Mouse (Mus musculus): Measurements from ENCODE around the gene Pla2g4b. TPM values are rescaled to one million over a fixed set of nuclear protein-coding genes. Genes with fewer than 3 reads are reported as not detected.

The Pla2g4b gene
- polyA plus RNA-seq, 1 experiment: 8.3 TPM

DNA sequence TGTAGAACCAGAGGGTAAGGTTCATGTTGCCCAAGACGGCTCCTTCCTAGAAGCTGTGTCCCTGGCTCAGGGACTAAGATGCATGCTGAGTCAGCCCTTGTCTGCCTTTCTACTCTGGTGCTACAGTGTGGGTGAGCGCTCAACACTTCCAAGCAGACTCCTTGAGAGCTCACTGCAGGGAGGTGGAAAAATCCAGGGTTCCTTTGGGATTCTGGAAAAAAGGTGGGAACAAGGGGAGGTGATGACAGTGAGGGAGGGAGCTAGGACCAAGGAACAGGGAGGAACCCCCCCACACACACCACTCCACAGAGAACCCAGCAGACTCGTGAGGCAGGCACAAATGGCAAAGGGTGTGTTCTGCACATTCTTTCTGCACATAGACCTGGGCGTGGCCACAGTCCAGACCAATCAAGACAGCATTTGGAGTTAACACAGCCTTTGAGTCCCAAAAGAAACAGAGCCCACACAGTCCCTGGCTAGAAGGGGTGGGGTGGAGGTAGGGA lies 10.9 kb downstream of the Pla2g4b start:
- Histone ChIP-seq H3K9me3 (replicated peaks; ENCODE audit: control insufficient read depth, insufficient read depth, low read length, poor library complexity, severe bottlenecking) (no peaks in the 10 kb centered on the region), H3K27me3 (ENCODE audit: control insufficient read depth, insufficient read depth, low read length, poor library complexity, severe bottlenecking) (no peaks in the 10 kb centered on the region), H3K4me1 (ENCODE audit: control insufficient read depth, insufficient read depth, low read length) (peaks cover 3% of the 10 kb centered on the region), H3K9ac (ENCODE audit: low read depth, poor library complexity, severe bottlenecking) (no peak overlapping the region), H3K4me3 (ENCODE audit: low read depth, low read length) (no peak overlapping the region), H3K27ac (ENCODE audit: insufficient read depth, low read length) (no peak overlapping the region), H3K36me3 (ENCODE audit: control insufficient read depth, insufficient read depth, low read length, poor library complexity, severe bottlenecking) (no peaks in the 10 kb centered on the region)
- TF ChIP-seq CTCF (IDR thresholded peaks at IDR 0.05; ENCODE audit: low read depth, low read length): no peak
- TF ChIP-seq EP300 (IDR thresholded peaks at IDR 0.05; ENCODE audit: insufficient read depth, low read depth, low read length): no peak
- TF ChIP-seq POLR2A (IDR thresholded peaks at IDR 0.05; ENCODE audit: insufficient read depth, low read length): no peak

DNA sequence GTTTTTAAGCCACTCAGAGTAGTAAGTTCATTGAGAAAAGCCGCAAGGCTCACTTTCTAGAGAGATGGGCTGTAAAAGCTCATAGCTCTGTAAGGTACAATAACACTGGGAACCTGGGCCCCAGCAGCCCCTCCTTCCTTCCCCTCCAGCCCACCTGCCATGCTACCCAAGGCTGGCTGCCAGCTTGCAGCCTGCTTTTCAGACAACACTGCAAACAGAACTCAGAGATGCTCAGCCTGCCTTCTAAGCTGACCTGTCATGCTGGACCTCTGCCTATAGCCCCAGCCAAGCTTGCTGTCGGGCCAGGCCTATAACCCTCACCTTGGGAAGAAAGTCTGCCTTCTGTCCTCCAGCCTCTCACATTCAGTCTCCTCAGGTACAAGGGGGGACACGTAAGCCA lies 11.5 kb downstream of the Pla2g4b start:
- no peaks in the 10 kb centered on the region for H3K36me3 ChIP-seq (ENCODE audit: control insufficient read depth, insufficient read depth, low read length, poor library complexity, severe bottlenecking)
- peaks cover 3% of the 10 kb centered on the region for H3K4me1 ChIP-seq (ENCODE audit: control insufficient read depth, insufficient read depth, low read length)
- TF ChIP-seq CTCF (IDR thresholded peaks at IDR 0.05; ENCODE audit: low read depth, low read length) (no peak), EP300 (IDR thresholded peaks at IDR 0.05; ENCODE audit: insufficient read depth, low read depth, low read length) (no peak)
- no peak overlapping the region for H3K4me3 ChIP-seq (ENCODE audit: low read depth, low read length)
- no peak overlapping the region for H3K9ac ChIP-seq (ENCODE audit: low read depth, poor library complexity, severe bottlenecking)
- H3K9me3 ChIP-seq (replicated peaks; ENCODE audit: control insufficient read depth, insufficient read depth, low read length, poor library complexity, severe bottlenecking): no peaks in the 10 kb centered on the region
- H3K27ac ChIP-seq (ENCODE audit: insufficient read depth, low read length): no peak overlapping the region
- no peaks in the 10 kb centered on the region for H3K27me3 ChIP-seq (ENCODE audit: control insufficient read depth, insufficient read depth, low read length, poor library complexity, severe bottlenecking)

DNA sequence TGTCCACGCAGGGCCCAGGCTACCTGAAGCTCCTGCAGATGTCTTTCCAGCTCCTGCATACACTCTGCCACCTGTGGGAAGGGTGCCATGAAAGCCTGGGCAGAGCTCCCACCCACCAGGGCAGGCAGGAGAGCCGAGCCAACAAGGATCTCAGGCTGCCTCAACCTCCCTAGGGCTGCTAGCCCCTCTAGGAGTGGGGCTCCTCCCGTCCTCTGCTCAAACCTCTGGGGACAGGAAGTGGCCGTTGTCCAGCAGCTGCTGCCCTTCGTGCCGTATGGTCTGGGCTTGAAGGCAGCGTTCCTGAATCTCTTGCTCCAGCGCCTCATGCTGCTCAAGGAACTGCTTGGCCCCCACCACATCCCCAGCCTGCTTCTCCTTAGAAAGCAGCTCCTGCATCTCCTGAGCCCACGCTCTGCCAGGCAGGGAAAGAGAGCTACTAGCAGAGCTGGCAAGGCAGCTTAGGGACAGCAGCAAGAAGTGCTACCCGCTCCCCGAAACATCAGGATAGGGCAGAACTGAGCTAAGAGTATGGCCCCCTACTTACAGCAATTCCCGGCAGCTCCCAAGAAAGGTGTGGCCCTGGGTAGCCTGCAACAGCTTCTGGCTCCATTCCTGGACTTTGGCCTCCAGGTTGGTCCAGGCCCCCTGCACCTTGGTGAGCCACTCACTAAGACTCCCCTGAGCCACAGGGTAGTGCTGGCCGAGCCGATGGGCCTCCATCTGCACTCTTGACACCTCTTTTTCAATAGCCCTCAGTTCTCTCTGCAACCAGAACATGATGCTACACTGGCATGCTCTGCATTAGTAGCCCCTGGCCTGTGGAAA lies 13.5 kb downstream of the Pla2g4b start:
- Histone ChIP-seq H3K36me3 (ENCODE audit: control insufficient read depth, insufficient read depth, low read length, poor library complexity, severe bottlenecking) (no peaks in the 10 kb centered on the region), H3K9me3 (replicated peaks; ENCODE audit: control insufficient read depth, insufficient read depth, low read length, poor library complexity, severe bottlenecking) (no peaks in the 10 kb centered on the region), H3K27ac (ENCODE audit: insufficient read depth, low read length) (no peak overlapping the region), H3K9ac (ENCODE audit: low read depth, poor library complexity, severe bottlenecking) (no peak overlapping the region), H3K27me3 (ENCODE audit: control insufficient read depth, insufficient read depth, low read length, poor library complexity, severe bottlenecking) (no peaks in the 10 kb centered on the region), H3K4me1 (ENCODE audit: control insufficient read depth, insufficient read depth, low read length) (peaks cover 3% of the 10 kb centered on the region), H3K4me3 (ENCODE audit: low read depth, low read length) (no peak overlapping the region)
- TF ChIP-seq POLR2A (IDR thresholded peaks at IDR 0.05; ENCODE audit: insufficient read depth, low read length) (no peak), EP300 (IDR thresholded peaks at IDR 0.05; ENCODE audit: insufficient read depth, low read depth, low read length) (no peak), CTCF (IDR thresholded peaks at IDR 0.05; ENCODE audit: low read depth, low read length) (no peak)

DNA sequence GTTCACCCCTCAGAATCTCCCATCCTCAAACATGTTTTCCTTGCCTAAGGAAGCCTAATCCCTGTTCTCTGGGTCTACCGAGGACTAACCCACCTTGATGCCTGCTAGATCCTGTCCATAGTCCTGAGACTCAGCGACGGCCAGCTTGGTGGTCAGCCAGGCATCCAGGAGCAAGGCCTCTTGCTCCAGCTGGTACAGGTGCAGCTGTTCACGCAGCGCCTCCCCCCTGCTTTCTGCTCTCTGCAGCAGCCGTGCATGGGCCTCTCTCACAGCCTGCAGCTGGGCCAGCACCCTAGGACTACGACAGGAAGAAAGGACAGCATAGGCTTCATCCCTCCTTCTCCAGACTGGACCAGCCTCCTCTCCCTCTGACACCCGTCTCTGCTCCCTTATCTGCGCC lies 15.0 kb downstream of the Pla2g4b start:
- Histone ChIP-seq H3K36me3 (ENCODE audit: control insufficient read depth, insufficient read depth, low read length, poor library complexity, severe bottlenecking) (no peaks in the 10 kb centered on the region), H3K27ac (ENCODE audit: insufficient read depth, low read length) (no peak overlapping the region), H3K9me3 (replicated peaks; ENCODE audit: control insufficient read depth, insufficient read depth, low read length, poor library complexity, severe bottlenecking) (no peaks in the 10 kb centered on the region), H3K4me1 (ENCODE audit: control insufficient read depth, insufficient read depth, low read length) (peaks cover 3% of the 10 kb centered on the region), H3K4me3 (ENCODE audit: low read depth, low read length) (no peak overlapping the region), H3K27me3 (ENCODE audit: control insufficient read depth, insufficient read depth, low read length, poor library complexity, severe bottlenecking) (no peaks in the 10 kb centered on the region), H3K9ac (ENCODE audit: low read depth, poor library complexity, severe bottlenecking) (no peak overlapping the region)
- TF ChIP-seq CTCF (IDR thresholded peaks at IDR 0.05; ENCODE audit: low read depth, low read length) (no peak), EP300 (IDR thresholded peaks at IDR 0.05; ENCODE audit: insufficient read depth, low read depth, low read length) (no peak), POLR2A (IDR thresholded peaks at IDR 0.05; ENCODE audit: insufficient read depth, low read length) (no peak)

DNA sequence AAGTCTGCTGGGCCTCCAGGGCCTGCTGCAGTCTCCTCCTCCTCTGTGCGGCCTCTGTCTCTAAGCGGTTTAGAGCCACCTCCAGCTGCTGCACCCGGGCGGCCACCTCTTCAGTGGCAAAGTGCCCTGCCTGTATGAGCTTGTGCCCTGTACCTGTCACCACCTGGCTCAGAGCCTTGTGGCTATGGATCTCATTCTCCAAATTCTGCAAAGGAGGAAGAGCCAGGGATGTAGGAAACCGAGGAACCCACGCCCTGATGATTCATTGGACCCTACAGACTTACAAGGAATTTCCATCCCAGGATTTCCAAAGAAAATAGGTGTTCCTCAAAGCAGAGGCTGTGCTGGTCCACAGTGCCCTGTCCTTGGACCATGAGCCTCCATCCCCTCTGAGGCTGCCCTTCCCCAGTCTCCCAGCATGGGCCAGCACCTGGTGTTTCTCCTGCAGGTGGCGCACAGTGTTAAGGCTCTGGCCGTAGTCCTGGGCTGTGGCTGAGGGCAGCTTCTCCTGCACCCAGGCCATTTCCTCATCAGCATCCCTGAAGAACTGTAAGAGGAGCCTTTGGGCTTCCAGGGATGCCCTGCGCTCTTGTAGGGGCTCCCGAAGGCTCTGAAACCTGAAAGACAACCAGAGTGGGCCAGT lies 16.5 kb downstream of the Pla2g4b start:
- Histone ChIP-seq H3K9ac (ENCODE audit: low read depth, poor library complexity, severe bottlenecking) (no peak overlapping the region), H3K4me3 (ENCODE audit: low read depth, low read length) (no peak overlapping the region), H3K9me3 (replicated peaks; ENCODE audit: control insufficient read depth, insufficient read depth, low read length, poor library complexity, severe bottlenecking) (no peaks in the 10 kb centered on the region), H3K27me3 (ENCODE audit: control insufficient read depth, insufficient read depth, low read length, poor library complexity, severe bottlenecking) (no peaks in the 10 kb centered on the region), H3K36me3 (ENCODE audit: control insufficient read depth, insufficient read depth, low read length, poor library complexity, severe bottlenecking) (no peaks in the 10 kb centered on the region), H3K27ac (ENCODE audit: insufficient read depth, low read length) (no peak overlapping the region), H3K4me1 (ENCODE audit: control insufficient read depth, insufficient read depth, low read length) (no peaks in the 10 kb centered on the region)
- TF ChIP-seq POLR2A (IDR thresholded peaks at IDR 0.05; ENCODE audit: insufficient read depth, low read length): no peak
- no peak for TF ChIP-seq EP300 (IDR thresholded peaks at IDR 0.05; ENCODE audit: insufficient read depth, low read depth, low read length)
- peak; percentile 85 for TF ChIP-seq CTCF (IDR thresholded peaks at IDR 0.05; ENCODE audit: low read depth, low read length)

DNA sequence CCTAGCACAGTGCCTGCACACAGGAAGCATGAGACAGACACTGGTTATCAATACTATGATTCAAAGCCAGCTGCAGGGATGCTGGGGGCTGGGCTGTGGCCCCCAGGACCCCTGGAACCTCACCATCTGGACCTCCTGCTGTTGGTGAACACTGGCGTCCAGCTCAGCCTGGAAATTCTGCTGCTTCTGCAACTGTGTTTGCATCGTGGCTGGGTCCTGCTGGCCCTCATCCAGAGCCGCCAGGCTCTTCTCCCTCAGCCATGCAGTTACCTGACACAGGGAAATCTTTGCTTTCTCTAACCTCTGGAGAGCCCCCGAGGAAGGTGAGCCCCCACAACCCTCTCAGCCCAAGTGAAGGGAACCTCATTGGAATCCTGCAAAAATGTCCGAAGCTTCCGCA lies 18.2 kb downstream of the Pla2g4b start:
- no peak overlapping the region for H3K4me3 ChIP-seq (ENCODE audit: low read depth, low read length)
- no peaks in the 10 kb centered on the region for H3K9me3 ChIP-seq (replicated peaks; ENCODE audit: control insufficient read depth, insufficient read depth, low read length, poor library complexity, severe bottlenecking)
- no peaks in the 10 kb centered on the region for H3K4me1 ChIP-seq (ENCODE audit: control insufficient read depth, insufficient read depth, low read length)
- no peak overlapping the region for H3K9ac ChIP-seq (ENCODE audit: low read depth, poor library complexity, severe bottlenecking)
- no peak overlapping the region for H3K27ac ChIP-seq (ENCODE audit: insufficient read depth, low read length)
- no peaks in the 10 kb centered on the region for H3K36me3 ChIP-seq (ENCODE audit: control insufficient read depth, insufficient read depth, low read length, poor library complexity, severe bottlenecking)
- H3K27me3 ChIP-seq (ENCODE audit: control insufficient read depth, insufficient read depth, low read length, poor library complexity, severe bottlenecking): no peaks in the 10 kb centered on the region
- TF ChIP-seq EP300 (IDR thresholded peaks at IDR 0.05; ENCODE audit: insufficient read depth, low read depth, low read length) (no peak), POLR2A (IDR thresholded peaks at IDR 0.05; ENCODE audit: insufficient read depth, low read length) (no peak)
